Mouse (Mus musculus) mature B cell (primary cell): Measurements from ENCODE around the gene Lsamp.

Experiments used
- in situ Hi-C: fragments of 300-500 bp; cut with MboI; formaldehyde crosslinking; loops from 2 replicates; pipeline ENCODE4 v1.14.3; 2019

The Lsamp gene

DNA sequence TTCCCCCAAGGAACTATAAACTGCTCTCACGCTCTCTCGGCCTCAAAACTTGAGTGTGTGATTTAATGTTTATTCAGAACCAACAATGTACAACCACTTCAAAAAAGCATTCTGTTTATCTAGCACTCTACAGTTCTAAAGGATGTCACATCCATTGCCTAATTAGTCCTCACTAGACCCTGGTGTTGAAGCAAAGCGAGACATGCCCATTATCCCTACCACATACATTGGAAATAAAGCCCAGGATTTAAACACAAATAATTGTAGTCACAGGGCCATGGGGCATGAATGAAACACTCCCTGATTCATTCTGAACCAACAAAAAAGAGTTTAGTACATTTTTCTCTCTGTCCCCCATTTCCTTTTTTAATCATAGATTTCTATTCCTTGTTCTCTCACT lies 1567.0 kb downstream of the Lsamp start:
- in situ Hi-C loops = no loop called here

- in situ Hi-C loops = no loop called here
Measured at GRCm38 (mm10) chr16:41551851-41552262, 1567.7 kb downstream of the Lsamp start.

- in situ Hi-C loops = no loop called here
Measured at GRCm38 (mm10) chr16:41557104-41557503, 1572.9 kb downstream of the Lsamp start.

- in situ Hi-C loops = no loop called here
Measured at GRCm38 (mm10) chr16:41565233-41565632, 1581.1 kb downstream of the Lsamp start.

DNA sequence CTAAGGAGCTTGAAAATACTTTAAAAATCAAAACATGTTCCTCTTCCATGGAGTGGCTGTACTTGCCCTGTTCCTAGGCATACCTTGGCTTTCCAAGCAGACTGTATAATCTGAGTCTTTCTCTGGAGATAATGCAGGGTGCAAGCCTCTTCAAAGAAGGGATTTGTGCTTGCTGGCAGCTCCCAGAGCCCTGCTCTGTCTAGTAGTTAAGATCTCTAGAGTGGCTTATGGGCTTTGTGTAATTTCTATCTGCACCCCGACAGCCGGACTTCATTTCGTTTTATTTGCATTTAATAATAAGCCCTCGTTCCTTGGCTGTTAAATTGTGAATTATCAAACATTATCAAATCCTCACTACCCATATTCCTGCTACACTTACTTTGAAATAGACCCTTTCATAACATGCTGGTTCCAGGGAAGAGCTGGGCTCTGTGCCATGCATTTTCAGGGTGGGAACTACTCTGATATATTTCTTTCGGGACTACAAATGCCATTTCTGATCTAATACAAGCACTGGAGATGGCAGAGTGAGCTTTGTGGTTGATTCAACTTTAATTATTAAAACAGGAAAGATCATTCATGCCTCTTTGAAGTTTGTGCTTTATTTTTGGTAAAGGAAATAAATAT lies 1604.6 kb downstream of the Lsamp start:
- in situ Hi-C loops = no loop called here

GRCm38 (mm10) chr16:41612229-41612628 lies 1628.1 kb downstream of the Lsamp start:
- in situ Hi-C loops = no loop called here

DNA sequence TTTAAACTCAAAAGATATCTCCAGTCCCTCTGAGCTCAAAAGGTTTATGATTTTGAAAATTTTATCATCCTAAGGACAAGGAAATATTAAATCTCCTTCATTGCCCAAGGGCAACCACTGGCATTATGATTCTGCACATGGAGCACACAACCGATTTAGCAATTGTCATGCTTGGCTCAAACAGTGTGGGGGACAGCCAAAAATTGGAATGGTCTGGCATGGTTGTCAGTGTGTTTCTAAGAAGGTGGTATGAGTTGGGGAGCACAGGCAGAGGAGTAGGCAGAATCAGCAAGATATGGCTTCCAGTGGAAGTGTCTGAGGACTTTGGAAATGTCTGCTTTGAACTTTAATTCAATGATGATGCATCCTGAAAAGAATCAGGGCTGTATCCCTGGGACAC lies 1639.7 kb downstream of the Lsamp start:
- in situ Hi-C loops = no loop called here

- in situ Hi-C loops = no loop called here
Measured at GRCm38 (mm10) chr16:41633898-41634297, 1649.7 kb downstream of the Lsamp start.

- in situ Hi-C loops = no loop called here
Measured at GRCm38 (mm10) chr16:41640876-41641275, 1656.7 kb downstream of the Lsamp start.

DNA sequence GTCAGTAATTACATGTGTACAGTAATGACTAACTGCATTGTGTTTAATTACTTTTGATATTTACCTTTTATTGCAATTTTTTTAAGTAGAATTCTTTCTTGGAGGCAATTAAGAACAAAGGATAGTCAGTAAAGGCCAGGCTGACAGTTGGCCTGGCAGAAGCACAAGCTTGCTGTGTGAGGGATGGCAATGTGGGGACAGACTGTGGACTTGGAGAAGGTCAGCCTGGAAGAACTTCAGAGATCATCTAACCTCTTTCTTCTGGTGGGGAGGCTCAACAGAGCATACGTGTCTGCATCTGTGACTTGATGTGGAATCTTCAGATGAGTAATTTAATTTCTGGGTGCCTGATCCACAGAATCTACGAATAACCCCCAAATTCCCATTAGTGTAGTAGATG lies 1669.1 kb downstream of the Lsamp start:
- in situ Hi-C loops = no loop called here

DNA sequence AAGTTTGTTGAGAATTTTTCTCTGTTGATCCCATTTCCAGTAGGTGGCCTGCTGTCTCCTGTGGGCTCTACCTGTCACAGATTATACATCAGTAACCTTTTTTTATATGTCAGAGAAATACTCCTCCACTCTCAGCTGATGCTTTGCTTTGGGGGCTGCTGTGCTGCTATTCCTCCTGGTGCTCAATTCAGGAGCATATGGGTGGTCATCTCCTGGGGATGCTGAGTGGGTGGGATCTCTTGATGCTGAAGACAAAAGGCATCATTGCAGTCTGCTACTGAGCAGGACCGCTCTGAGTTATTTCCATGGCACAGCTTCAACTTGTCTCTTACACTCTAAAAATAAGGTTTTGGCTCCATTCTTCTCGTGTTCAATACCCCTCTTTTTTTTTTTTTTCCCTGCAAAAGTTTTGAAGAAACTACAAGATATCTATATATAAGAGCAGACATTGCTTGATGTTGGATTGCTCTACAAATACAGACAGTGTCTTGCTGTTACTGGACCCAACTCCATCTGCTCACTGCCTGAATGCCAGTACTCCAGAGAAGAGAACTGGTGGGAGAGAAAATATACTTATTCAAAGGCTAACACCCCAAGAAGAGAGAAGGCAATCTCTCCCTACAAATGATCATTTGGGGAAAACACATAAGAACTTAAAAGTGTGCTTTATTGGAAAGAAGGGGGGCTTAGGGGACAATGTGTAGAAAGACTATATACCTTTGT lies 1690.3 kb downstream of the Lsamp start:
- in situ Hi-C loops = no loop called here

GRCm38 (mm10) chr16:41675774-41676173 lies 1691.6 kb downstream of the Lsamp start:
- in situ Hi-C loops = no loop called here

- in situ Hi-C loops = no loop called here
Measured at GRCm38 (mm10) chr16:41692435-41692834, 1708.3 kb downstream of the Lsamp start.

DNA sequence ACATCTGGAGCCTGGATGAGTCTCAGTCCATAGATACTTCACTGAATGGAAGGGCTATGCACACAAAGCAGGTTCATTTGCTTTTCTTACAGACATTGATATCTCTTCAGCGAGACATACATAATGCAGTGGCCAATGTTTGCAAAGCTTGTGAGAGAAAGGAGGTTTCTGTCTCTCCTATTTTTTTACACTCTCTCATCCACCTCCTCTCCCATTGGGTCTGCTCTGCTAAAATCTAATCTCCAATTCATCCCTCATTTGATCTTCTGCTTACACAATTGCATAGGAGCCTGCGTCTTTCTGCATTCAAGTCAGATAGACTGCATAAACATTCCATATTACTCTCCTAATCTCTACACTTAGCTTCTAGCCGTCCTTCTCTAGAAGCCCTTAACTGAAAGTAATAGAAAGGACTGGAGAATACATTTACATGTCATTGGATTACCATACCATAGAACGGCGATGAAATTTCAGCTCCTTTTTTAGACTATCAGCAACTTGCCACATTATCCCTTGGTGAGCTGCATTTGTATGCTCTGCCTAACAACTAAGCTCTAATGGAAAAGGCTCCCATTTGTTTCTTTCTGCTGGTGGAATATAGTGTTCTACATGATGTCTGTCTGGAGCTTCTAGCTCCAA lies 1717.7 kb downstream of the Lsamp start:
- in situ Hi-C loops = no loop called here

DNA sequence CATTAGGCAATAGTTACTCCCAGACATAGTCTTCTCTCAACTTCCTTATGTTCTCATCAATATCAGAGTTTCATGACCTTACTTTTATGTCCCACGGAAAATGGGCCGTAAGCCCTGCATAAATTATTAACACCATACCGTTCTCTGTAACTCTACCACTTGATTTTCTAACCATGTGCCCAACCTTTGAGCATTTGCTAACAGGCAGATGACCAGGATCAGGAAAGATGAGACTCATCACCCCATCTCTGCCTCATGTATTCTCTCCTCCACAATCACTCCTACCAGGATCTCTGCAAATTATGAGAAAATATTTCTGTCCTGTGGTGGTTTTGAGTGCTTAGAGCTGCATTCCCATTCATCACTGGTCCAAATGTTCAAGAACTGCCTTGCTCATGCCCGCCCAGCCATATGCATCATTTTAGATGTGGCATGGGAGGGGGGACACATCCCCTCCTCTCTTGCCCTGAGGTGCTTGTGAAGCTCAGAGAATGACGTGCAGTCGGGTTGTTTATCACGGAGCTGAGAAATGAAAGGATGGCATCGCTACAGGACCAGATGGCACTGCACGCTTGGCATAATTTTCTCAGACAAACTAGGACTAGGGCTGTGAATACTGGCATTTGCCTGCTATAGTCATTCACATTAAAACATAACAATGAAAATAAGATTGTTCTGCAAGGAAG lies 1744.9 kb downstream of the Lsamp start:
- in situ Hi-C loops = no loop called here

GRCm38 (mm10) chr16:41729911-41730310 lies 1745.8 kb downstream of the Lsamp start:
- in situ Hi-C loops = no loop called here

DNA sequence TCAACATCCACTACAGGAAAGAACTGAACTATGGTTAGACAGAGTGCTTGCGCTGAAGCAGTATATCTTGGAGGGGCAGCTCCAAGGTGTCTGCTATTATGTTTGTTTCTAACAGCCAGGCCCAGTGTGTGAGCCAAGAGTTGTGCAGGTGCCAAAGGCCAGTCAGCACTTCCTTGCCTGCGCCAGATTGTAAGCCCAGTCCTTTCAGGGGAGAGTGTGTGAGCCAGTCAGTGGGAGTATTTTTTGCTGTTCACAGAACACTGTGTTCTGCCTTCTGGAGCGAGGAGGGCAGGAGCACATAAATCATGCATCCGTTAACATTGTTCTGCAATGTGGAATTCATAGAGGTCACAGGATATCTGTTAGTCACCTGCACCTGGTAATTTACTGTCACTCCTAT lies 1760.9 kb downstream of the Lsamp start:
- in situ Hi-C loops = no loop called here

- in situ Hi-C loops = no loop called here
Measured at GRCm38 (mm10) chr16:41746235-41746911, 1762.2 kb downstream of the Lsamp start.

DNA sequence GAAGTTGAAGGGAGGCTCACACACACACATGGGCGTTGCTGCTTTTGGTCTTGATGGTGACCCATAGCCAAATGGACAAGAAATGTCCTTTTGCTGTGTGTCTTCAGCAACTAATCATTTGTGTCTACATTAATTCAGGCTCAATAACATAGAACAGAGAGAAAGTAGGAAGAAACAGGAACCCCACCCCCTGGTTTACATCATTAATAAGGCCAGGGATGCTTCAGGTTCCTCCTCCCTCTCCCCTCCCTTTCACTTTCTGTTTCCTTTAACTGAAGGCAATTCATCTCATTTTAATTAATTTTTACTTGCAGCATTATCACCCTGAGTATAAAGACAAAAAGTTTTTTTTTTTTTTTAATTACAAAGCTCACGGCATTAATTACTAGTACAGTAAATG lies 1763.7 kb downstream of the Lsamp start:
- in situ Hi-C loops = no loop called here

DNA sequence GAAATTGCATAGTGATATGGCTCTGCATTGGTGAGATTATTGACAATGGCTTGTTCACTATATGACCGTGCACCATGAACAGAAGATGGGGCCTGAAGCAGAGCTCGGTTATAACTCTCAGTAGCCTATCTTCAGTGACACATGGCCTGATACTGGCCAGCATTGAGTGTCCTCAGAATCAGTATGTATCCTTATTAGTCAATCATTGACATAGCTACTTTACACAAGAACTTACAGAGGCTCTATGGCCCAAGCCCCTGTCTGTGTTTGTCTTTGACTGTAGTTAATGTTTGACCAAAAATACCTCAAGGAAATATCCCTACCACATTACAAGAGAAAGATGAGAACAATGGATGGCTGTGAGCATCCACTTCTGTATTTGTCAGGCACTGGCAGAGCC lies 1764.6 kb downstream of the Lsamp start:
- in situ Hi-C loops = no loop called here

DNA sequence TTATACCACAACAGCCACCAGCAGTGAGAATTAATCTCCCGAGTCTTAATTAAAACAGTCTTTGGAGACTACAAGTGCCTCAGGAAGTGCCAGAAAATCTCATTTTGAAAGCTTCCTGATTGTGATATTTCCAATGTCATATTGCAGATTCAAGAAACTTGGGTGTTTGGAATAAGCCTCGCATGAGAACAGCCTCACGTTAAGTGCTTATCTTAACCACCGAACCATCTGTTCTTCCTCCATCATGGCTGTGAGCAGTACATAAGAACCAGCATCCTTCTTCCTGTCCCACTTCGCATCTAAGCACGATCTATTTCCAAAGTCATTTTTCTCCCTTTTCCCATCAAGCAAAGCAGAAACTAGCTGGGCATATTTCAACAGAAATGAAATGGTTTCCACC lies 1780.1 kb downstream of the Lsamp start:
- in situ Hi-C loops = no loop called here
